In the genomic region with DNA sequence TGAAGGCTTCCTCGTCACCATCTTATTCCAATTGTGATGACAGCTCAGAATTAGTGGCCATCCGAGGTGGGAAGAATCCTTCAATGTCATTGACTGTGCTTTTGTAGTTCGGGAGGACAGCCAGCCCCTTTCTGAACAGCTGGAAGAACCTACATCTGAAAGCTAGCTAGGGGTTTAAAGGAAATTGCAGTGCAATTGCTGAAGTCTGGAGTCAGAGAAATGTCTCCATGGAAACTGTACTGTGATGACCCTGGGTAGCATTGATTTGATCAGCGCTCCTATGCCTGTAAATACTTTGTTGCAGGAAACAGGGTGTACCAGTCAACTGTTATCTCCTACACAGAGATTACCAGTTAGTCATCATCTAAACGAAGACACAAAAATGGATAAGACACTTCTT, we compare ENCODE assay signal across 26 mouse cellular contexts.
DNase-seq lines count a peak whose midpoint lies in the region; ATAC-seq and TF ChIP-seq lines count a peak whose summit lies in the region.
"Had no signal": no experiment of that assay in that cellular context is flagged by ENCODE, and none has a peak within 500 bp of the region (broad histone marks: within the 10 kb centered on the region; RNA-seq: fewer than 3 reads in every experiment).

No protein-coding gene starts in this region.

- no peaks in the 10 kb centered on the region for H3K36me3 ChIP-seq in forebrain, embryonic 14.5 days (ENCODE audit: control insufficient read depth, insufficient read depth, low read length)
- H3K36me3 ChIP-seq in forebrain, embryonic 11.5 days (ENCODE audit: control insufficient read depth, insufficient read depth, low read length): no peaks in the 10 kb centered on the region
- H3K36me3 ChIP-seq in intestine, embryonic 16.5 days (ENCODE audit: control insufficient read depth, insufficient read depth, low read length): no peaks in the 10 kb centered on the region
- H3K36me3 ChIP-seq in intestine, embryonic 15.5 days: no peaks in the 10 kb centered on the region
- H3K36me3 ChIP-seq in neural tube, embryonic 13.5 days: no peaks in the 10 kb centered on the region
- H3K36me3 ChIP-seq: embryonic facial prominence, embryonic 10.5 days; embryonic facial prominence, embryonic 13.5 days; hindbrain, embryonic 13.5 days had no signal

- peak; percentile 30 for DNase-seq in forebrain, embryonic 14.5 days (ENCODE audit: low spot score)
- no peak for DNase-seq in forebrain, embryonic 11.5 days (ENCODE audit: low spot score)
- DNase-seq in neural tube, embryonic 10.5 days (ENCODE audit: extremely low spot score, low spot score): no peak
- DNase-seq in right cerebral cortex, postnatal 4 days: no peak
- DNase-seq: adrenal gland, postnatal 10 days; adrenal gland, postnatal 36 days; cerebellum, adult 11-12 months; cerebellum, adult 8-10 months; cerebellum, postnatal 10 days; cerebellum, postnatal 36 days; embryo, embryonic 11 days; gastrocnemius, postnatal 10 days; gastrocnemius, postnatal 36 days had no signal

- no peak overlapping the region for H3K4me2 ChIP-seq in forebrain, embryonic 14.5 days (ENCODE audit: low read length)
- H3K4me2 ChIP-seq in forebrain, embryonic 11.5 days (ENCODE audit: low read depth, low read length, severe bottlenecking): no peak overlapping the region
- H3K4me2 ChIP-seq in intestine, embryonic 16.5 days (ENCODE audit: low read depth, low read length): no peak overlapping the region
- H3K4me2 ChIP-seq in intestine, embryonic 15.5 days (replicated peaks): no peak overlapping the region
- H3K4me2 ChIP-seq in neural tube, embryonic 13.5 days: no peak overlapping the region
- H3K4me2 ChIP-seq: embryonic facial prominence, embryonic 13.5 days; forebrain, embryonic 13.5 days; heart, embryonic 11.5 days; hindbrain, embryonic 13.5 days had no signal

- TF ChIP-seq CTCF in olfactory bulb, adult 2 months (IDR thresholded peaks at IDR 0.05; ENCODE audit: insufficient read depth, low read depth, low read length): no peak

- TF ChIP-seq POLR2A in olfactory bulb, adult 2 months (IDR thresholded peaks at IDR 0.05; ENCODE audit: insufficient read depth, low read depth, low read length): no peak

- no peak overlapping the region for H3K9ac ChIP-seq in forebrain, embryonic 14.5 days (ENCODE audit: low read length)
- H3K9ac ChIP-seq in forebrain, embryonic 11.5 days (ENCODE audit: low read length): no peak overlapping the region
- H3K9ac ChIP-seq in intestine, embryonic 16.5 days (ENCODE audit: low read depth, low read length): no peak overlapping the region
- H3K9ac ChIP-seq in intestine, embryonic 15.5 days: no peak overlapping the region
- no peak overlapping the region for H3K9ac ChIP-seq in neural tube, embryonic 13.5 days
- H3K9ac ChIP-seq: embryonic facial prominence, embryonic 13.5 days; forebrain, embryonic 13.5 days; hindbrain, embryonic 13.5 days had no signal

- 82% methylated on average over 5 of the region's 5 CpGs for WGBS in forebrain, embryonic 14.5 days
- WGBS in forebrain, embryonic 11.5 days: 81% methylated on average over 5 of the region's 5 CpGs
- WGBS in intestine, embryonic 16.5 days: 55% methylated on average over 5 of the region's 5 CpGs
- WGBS in intestine, embryonic 15.5 days: 49% methylated on average over 5 of the region's 5 CpGs
- 44% methylated on average over 5 of the region's 5 CpGs for WGBS in neural tube, embryonic 13.5 days
- 26% methylated on average over 5 of the region's 5 CpGs for WGBS in olfactory bulb, adult 2 months

- no peak for ATAC-seq in forebrain, embryonic 14.5 days
- ATAC-seq in forebrain, embryonic 11.5 days (replicated peaks; ENCODE audit: low FRiP score): no peak
- ATAC-seq in intestine, embryonic 16.5 days: no peak
- no peak for ATAC-seq in intestine, embryonic 15.5 days
- ATAC-seq in neural tube, embryonic 13.5 days (ENCODE audit: low read depth): no peak
- ATAC-seq: forebrain, embryonic 13.5 days; hindbrain, postnatal 0 days; inflammation-experienced regulatory T-cells, adult 6 months; Patski had no signal

- no peaks in the 10 kb centered on the region for H3K27me3 ChIP-seq in forebrain, embryonic 14.5 days (replicated peaks; ENCODE audit: control insufficient read depth, insufficient read depth, low read length)
- no peaks in the 10 kb centered on the region for H3K27me3 ChIP-seq in forebrain, embryonic 11.5 days (ENCODE audit: control insufficient read depth, insufficient read depth, low read length)
- H3K27me3 ChIP-seq in intestine, embryonic 16.5 days (replicated peaks; ENCODE audit: control insufficient read depth, insufficient read depth, low read length): no peaks in the 10 kb centered on the region
- no peaks in the 10 kb centered on the region for H3K27me3 ChIP-seq in intestine, embryonic 15.5 days (replicated peaks)
- no peaks in the 10 kb centered on the region for H3K27me3 ChIP-seq in neural tube, embryonic 13.5 days
- H3K27me3 ChIP-seq: embryonic facial prominence, embryonic 13.5 days; forebrain, embryonic 13.5 days; hindbrain, embryonic 13.5 days; Patski had no signal

- H3K4me3 ChIP-seq in forebrain, embryonic 14.5 days (ENCODE audit: low read depth, low read length): no peak overlapping the region
- H3K4me3 ChIP-seq in forebrain, embryonic 11.5 days (ENCODE audit: low read depth, low read length): no peak overlapping the region
- no peak overlapping the region for H3K4me3 ChIP-seq in intestine, embryonic 16.5 days (ENCODE audit: low read length)
- no peak overlapping the region for H3K4me3 ChIP-seq in intestine, embryonic 15.5 days (replicated peaks)
- H3K4me3 ChIP-seq in neural tube, embryonic 13.5 days: no peak overlapping the region
- H3K4me3 ChIP-seq in olfactory bulb, adult 2 months (ENCODE audit: insufficient read depth, low read depth, low read length): no peak overlapping the region
- H3K4me3 ChIP-seq: embryonic facial prominence, embryonic 10.5 days; embryonic facial prominence, embryonic 13.5 days; erythroblast, embryonic 14.5 days; forebrain, embryonic 13.5 days; hindbrain, embryonic 13.5 days had no signal

- no peaks in the 10 kb centered on the region for H3K9me3 ChIP-seq in forebrain, embryonic 14.5 days (replicated peaks; ENCODE audit: control insufficient read depth, low read length)
- H3K9me3 ChIP-seq in forebrain, embryonic 11.5 days (ENCODE audit: control insufficient read depth, low read length): no peaks in the 10 kb centered on the region
- no peaks in the 10 kb centered on the region for H3K9me3 ChIP-seq in intestine, embryonic 16.5 days (ENCODE audit: control insufficient read depth, low read length)
- no peaks in the 10 kb centered on the region for H3K9me3 ChIP-seq in intestine, embryonic 15.5 days
- H3K9me3 ChIP-seq in neural tube, embryonic 13.5 days: no peaks in the 10 kb centered on the region
- H3K9me3 ChIP-seq: embryonic facial prominence, embryonic 10.5 days; embryonic facial prominence, embryonic 13.5 days had no signal

- no peaks in the 10 kb centered on the region for H3K4me1 ChIP-seq in forebrain, embryonic 14.5 days (ENCODE audit: control insufficient read depth, insufficient read depth, low read length)
- no peaks in the 10 kb centered on the region for H3K4me1 ChIP-seq in forebrain, embryonic 11.5 days (replicated peaks; ENCODE audit: control insufficient read depth, insufficient read depth, low read length)
- H3K4me1 ChIP-seq in intestine, embryonic 16.5 days (ENCODE audit: control insufficient read depth, insufficient read depth, low read length): no peaks in the 10 kb centered on the region
- no peaks in the 10 kb centered on the region for H3K4me1 ChIP-seq in intestine, embryonic 15.5 days (replicated peaks)
- peaks cover 16% of the 10 kb centered on the region for H3K4me1 ChIP-seq in neural tube, embryonic 13.5 days (replicated peaks)
- no peaks in the 10 kb centered on the region for H3K4me1 ChIP-seq in olfactory bulb, adult 2 months (ENCODE audit: control insufficient read depth, insufficient read depth, low read length)
- H3K4me1 ChIP-seq: embryonic facial prominence, embryonic 10.5 days; embryonic facial prominence, embryonic 13.5 days had no signal

- no peak overlapping the region for H3K27ac ChIP-seq in forebrain, embryonic 14.5 days (ENCODE audit: low read depth, low read length)
- no peak overlapping the region for H3K27ac ChIP-seq in forebrain, embryonic 11.5 days (ENCODE audit: low read depth, low read length)
- H3K27ac ChIP-seq in intestine, embryonic 16.5 days (ENCODE audit: low read length): peak overlapping the region; percentile 28; the same call in 1 of the 2 replicates
- H3K27ac ChIP-seq in intestine, embryonic 15.5 days: no peak overlapping the region
- peak overlapping the region; percentile 28; the same call in 1 of the 2 replicates for H3K27ac ChIP-seq in neural tube, embryonic 13.5 days (replicated peaks)
- peak overlapping the region; percentile 62 for H3K27ac ChIP-seq in olfactory bulb, adult 2 months (ENCODE audit: insufficient read depth, low read depth, low read length)
- H3K27ac ChIP-seq: embryonic facial prominence, embryonic 10.5 days; embryonic facial prominence, embryonic 13.5 days; forebrain, embryonic 13.5 days; hindbrain, embryonic 13.5 days; hindbrain, postnatal 0 days had no signal

Comparison
In these comparisons a context has a peak if more than half of its experiments do, and no peak if none do; other contexts are left out.
1. H3K27ac ChIP-seq: peak in intestine, embryonic 16.5 days (single experiment), neural tube, embryonic 13.5 days (single experiment) and olfactory bulb, adult 2 months (single experiment); none in forebrain, embryonic 14.5 days (single experiment), forebrain, embryonic 11.5 days (single experiment) and intestine, embryonic 15.5 days (single experiment).